In the genomic region with DNA sequence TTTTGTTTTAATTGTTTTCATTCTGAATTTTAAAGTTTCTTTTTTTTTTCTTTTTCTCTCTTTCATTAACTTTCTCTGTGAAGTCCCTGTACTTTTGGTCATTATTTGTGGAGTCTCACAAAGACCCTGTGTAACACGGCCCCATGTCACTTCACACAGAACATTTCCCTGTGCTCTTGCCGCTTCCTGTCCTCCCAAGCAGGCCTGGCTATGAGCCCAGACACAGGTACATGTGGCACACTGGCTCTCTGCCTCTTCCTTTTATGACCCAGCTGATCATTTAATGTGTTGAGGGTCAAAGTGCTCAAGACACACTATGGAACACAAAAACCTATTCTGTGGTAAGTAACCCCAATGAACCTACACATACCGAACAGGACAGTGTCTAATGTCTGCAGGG, we compare ENCODE assay signal across 15 mouse cellular contexts.
DNase-seq lines count a peak whose midpoint lies in the region; ATAC-seq lines count a peak whose summit lies in the region.
"Had no signal": no experiment of that assay in that cellular context is flagged by ENCODE, and none has a peak within 500 bp of the region (broad histone marks: within the 10 kb centered on the region; RNA-seq: fewer than 3 reads in every experiment).

No protein-coding gene starts in this region.

- H3K27ac ChIP-seq in heart, embryonic 11.5 days (ENCODE audit: low read depth, low read length) = peak overlapping the region; percentile 59
- H3K27ac ChIP-seq: gastrocnemius, adult 2 months; liver, embryonic 15.5 days; midbrain, embryonic 12.5 days; neural tube, embryonic 15.5 days; stomach, postnatal 0 days had no signal

- H3K9me3 ChIP-seq in heart, embryonic 11.5 days (replicated peaks; ENCODE audit: control insufficient read depth, low read length) = no peaks in the 10 kb centered on the region
- H3K9me3 ChIP-seq: liver, embryonic 15.5 days; midbrain, embryonic 12.5 days; neural tube, embryonic 15.5 days had no signal

- no peak overlapping the region for H3K4me2 ChIP-seq in heart, embryonic 11.5 days
- H3K4me2 ChIP-seq: liver, embryonic 15.5 days; midbrain, embryonic 12.5 days; neural tube, embryonic 15.5 days had no signal

- H3K36me3 ChIP-seq in heart, embryonic 11.5 days (ENCODE audit: control insufficient read depth, insufficient read depth, low read length) = no peaks in the 10 kb centered on the region
- H3K36me3 ChIP-seq: liver, embryonic 15.5 days; midbrain, embryonic 12.5 days; neural tube, embryonic 15.5 days had no signal

- H3K4me1 ChIP-seq in heart, embryonic 11.5 days (ENCODE audit: control insufficient read depth, insufficient read depth, low read length) = peaks cover 19% of the 10 kb centered on the region
- H3K4me1 ChIP-seq: liver, embryonic 15.5 days; neural tube, embryonic 15.5 days had no signal

- intact Hi-C loops in gastrocnemius, postnatal 36 days (cut with DNase I) = no loop called here

- peak; percentile 8 for DNase-seq in embryo, embryonic 10 days (ENCODE audit: low spot score)
- no peak for DNase-seq in embryo, embryonic 10.5 days (ENCODE audit: low spot score)
- DNase-seq in adrenal gland, postnatal 36 days = peak; percentile 7 to 34
- DNase-seq in kidney, adult 9 months = peak; percentile 30
- DNase-seq in gastrocnemius, postnatal 36 days = no peak
- no peak for DNase-seq in layer of hippocampus, adult 18-20 months (ENCODE audit: low spot score in 2 of 2)
- DNase-seq in urinary bladder, postnatal 25 days (ENCODE audit: low spot score) = no peak
- DNase-seq: gastrocnemius, adult 2 months had no signal

- WGBS in heart, embryonic 11.5 days (ENCODE audit: insufficient replicate concordance) = 42% methylated on average over 3 of the region's 3 CpGs

- H3K27me3 ChIP-seq in heart, embryonic 11.5 days (ENCODE audit: control insufficient read depth, insufficient read depth, low read length) = no peaks in the 10 kb centered on the region
- H3K27me3 ChIP-seq: CH12.LX; liver, embryonic 15.5 days; midbrain, embryonic 12.5 days; neural tube, embryonic 15.5 days had no signal

- H3K9ac ChIP-seq in heart, embryonic 11.5 days (ENCODE audit: low read depth, low read length) = no peak overlapping the region
- H3K9ac ChIP-seq: liver, embryonic 15.5 days; midbrain, embryonic 12.5 days; neural tube, embryonic 15.5 days had no signal

- H3K4me3 ChIP-seq in heart, embryonic 11.5 days (ENCODE audit: low read depth, low read length) = no peak overlapping the region
- H3K4me3 ChIP-seq: erythroblast, embryonic 14.5 days; gastrocnemius, adult 2 months; liver, embryonic 15.5 days; midbrain, embryonic 12.5 days; neural tube, embryonic 15.5 days had no signal

- no peak for ATAC-seq in heart, embryonic 11.5 days (replicated peaks; ENCODE audit: insufficient number of reproducible peaks, low FRiP score, low TSS enrichment)

Comparison
In these comparisons a context has a peak if more than half of its experiments do, and no peak if none do; other contexts are left out.
1. DNase-seq: peak in embryo, embryonic 10 days (single experiment), adrenal gland, postnatal 36 days (2 of 2) and kidney, adult 9 months (single experiment); none in embryo, embryonic 10.5 days (single experiment), gastrocnemius, postnatal 36 days (0 of 2), layer of hippocampus, adult 18-20 months (0 of 2) and urinary bladder, postnatal 25 days (single experiment).